Mouse (Mus musculus) lung, embryonic 15.5 days (tissue): ENCODE results near the gene Sde2. TPM values are rescaled to one million over a fixed set of nuclear protein-coding genes. Genes with fewer than 3 reads are reported as not detected.
A peak's percentile ranks its signal among the peaks of the same experiment; 100 is the strongest.

Source experiments
- ATAC-seq: fragments of 200-750 bp; cut with Nextera tagmentation; 2 replicates; pipeline ENCODE4 v1.8.0; 2017; ENCODE audit warnings: moderate number of reproducible peaks, borderline replicate concordance; ENCODE audit not compliant: low FRiP score, low TSS enrichment; ENCODE audit errors: extremely low read depth
- H3K27ac ChIP-seq: fragments of 300-500 bp; sonication (generic); 2 replicates; pipeline ENCODE4 v1.5.1; 2015; ENCODE audit warnings: moderate library complexity, mild to moderate bottlenecking, inconsistent platforms
- H3K27me3 ChIP-seq: fragments of 300-500 bp; sonication (generic); 2 replicates; pipeline ENCODE4 v1.6.1; 2015; ENCODE audit warnings: inconsistent platforms
- H3K36me3 ChIP-seq: fragments of 300-500 bp; sonication (generic); 2 replicates; pipeline ENCODE4 v1.6.1; 2015; ENCODE audit warnings: inconsistent platforms
- H3K4me1 ChIP-seq: fragments of 300-500 bp; sonication (generic); 2 replicates; pipeline ENCODE4 v1.6.1; 2015; ENCODE audit warnings: inconsistent platforms
- H3K4me2 ChIP-seq: fragments of 300-500 bp; sonication (generic); 2 replicates; pipeline ENCODE4 v1.6.1; 2015; ENCODE audit warnings: inconsistent platforms, mild to moderate bottlenecking, moderate library complexity
- H3K4me3 ChIP-seq: fragments of 300-500 bp; sonication (generic); 2 replicates; pipeline ENCODE4 v1.5.1; 2015; ENCODE audit warnings: mild to moderate bottlenecking, inconsistent platforms
- H3K9ac ChIP-seq: fragments of 300-500 bp; sonication (generic); 2 replicates; pipeline ENCODE4 v1.6.1; 2015; ENCODE audit warnings: inconsistent platforms
- H3K9me3 ChIP-seq: fragments of 300-500 bp; sonication (generic); 2 replicates; pipeline ENCODE4 v1.6.1; 2016; ENCODE audit warnings: inconsistent platforms
- WGBS: fragments of 180-500 bp; shearing (Covaris S2); methylation state at CpG from one replicate; pipeline ENCODE4 v1.1.7; 2015; 5-methylcytosine and 5-hydroxymethylcytosine counted together
- polyA plus RNA-seq: library from polyadenylated mRNA; unstranded; fragments of >200 nt; fragmentation: Nextera tagmentation; extraction: Ambion mirVana; gene quantifications from 2 replicates; pipeline ENCODE4 v1.2.1, GENCODE M21; 2015

Sde2 gene
- polyA plus RNA-seq, 1 experiment from 2014 or later, result 36.6 TPM

- no peaks in the 10 kb centered on the region for H3K9me3 ChIP-seq
- H3K36me3 ChIP-seq, result peaks cover 31% of the 10 kb centered on the region
- no peak overlapping the region for H3K4me2 ChIP-seq
- no peak overlapping the region for H3K9ac ChIP-seq
- no peak for ATAC-seq
- no peak overlapping the region for H3K4me3 ChIP-seq
- H3K27me3 ChIP-seq, result peaks cover 3% of the 10 kb centered on the region; the same call in 1 of the 2 replicates
- WGBS, result 57% methylated on average over 13 of the region's 13 CpGs
- no peak overlapping the region for H3K27ac ChIP-seq
- no peaks in the 10 kb centered on the region for H3K4me1 ChIP-seq
Measured at GRCm38 (mm10) chr1:180870122-180870650, 19.3 kb downstream of the Sde2 start.

DNA sequence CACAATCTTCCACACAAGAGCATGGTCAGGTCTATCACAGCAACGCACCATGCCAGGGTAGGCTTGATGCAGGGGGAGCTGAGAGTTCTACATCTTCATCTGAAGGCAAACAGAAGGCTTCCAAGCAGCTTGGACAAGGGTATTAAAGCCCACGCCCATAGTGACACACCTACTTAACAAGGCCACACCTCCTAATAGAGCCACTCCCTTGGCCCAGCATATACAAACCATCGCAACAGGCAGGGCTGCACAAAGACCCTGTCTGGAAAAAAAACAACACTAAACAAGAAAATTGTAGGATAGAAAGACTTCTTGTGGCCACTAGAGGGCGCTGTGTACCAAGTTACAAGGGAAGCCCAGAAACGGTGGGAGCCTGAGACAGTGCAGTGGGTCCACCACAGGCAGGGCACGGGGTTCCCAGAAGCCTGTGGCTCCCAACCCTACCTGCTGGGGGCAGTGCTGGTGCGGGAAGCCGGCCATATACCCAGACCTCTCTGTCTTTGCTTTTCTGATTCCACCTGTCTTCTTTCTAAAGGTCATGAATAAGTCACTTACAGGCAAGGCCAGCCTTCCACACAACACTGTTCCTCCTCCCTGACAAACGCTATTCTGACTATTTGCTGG, 23.0 kb downstream of the Sde2 start:
- peak; percentile 79 for ATAC-seq
- H3K4me1 ChIP-seq, result no peaks in the 10 kb centered on the region
- no peak overlapping the region for H3K27ac ChIP-seq
- WGBS, result 16% methylated on average over 9 of the region's 9 CpGs
- H3K9ac ChIP-seq, result no peak overlapping the region
- peaks cover 3% of the 10 kb centered on the region; the same call in 1 of the 2 replicates for H3K27me3 ChIP-seq
- no peak overlapping the region for H3K4me2 ChIP-seq
- H3K9me3 ChIP-seq, result no peaks in the 10 kb centered on the region
- H3K36me3 ChIP-seq, result no peaks in the 10 kb centered on the region
- H3K4me3 ChIP-seq, result no peak overlapping the region

DNA sequence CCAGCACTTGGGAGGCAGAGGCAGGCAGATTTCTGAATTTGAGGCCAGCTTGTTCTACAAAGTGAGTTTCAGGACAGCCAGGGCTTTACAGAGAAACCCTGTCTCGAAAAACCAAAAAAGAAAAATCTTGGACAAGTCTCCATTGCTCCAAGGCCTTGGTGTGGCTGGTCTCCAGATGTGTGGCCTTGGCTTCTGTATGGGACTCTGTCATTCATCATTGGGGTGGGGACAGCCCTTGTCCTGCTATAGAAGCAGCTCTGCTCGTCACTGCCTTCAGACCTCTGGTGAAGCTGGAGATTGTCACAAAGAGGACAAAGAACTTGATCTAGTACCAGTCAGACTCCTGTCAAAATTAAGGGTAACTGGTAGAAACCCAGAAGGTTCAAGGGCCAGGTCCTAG, 23.7 kb downstream of the Sde2 start:
- Histone ChIP-seq H3K36me3 (no peaks in the 10 kb centered on the region), H3K9ac (no peak overlapping the region), H3K9me3 (no peaks in the 10 kb centered on the region), H3K27me3 (peaks cover 3% of the 10 kb centered on the region; the same call in 1 of the 2 replicates), H3K4me2 (no peak overlapping the region), H3K4me3 (no peak overlapping the region), H3K27ac (no peak overlapping the region), H3K4me1 (no peaks in the 10 kb centered on the region)
- ATAC-seq, result no peak
- WGBS, result 66% methylated on average over 2 of the region's 2 CpGs

GRCm38 (mm10) chr1:180875126-180875525, 24.2 kb downstream of the Sde2 start:
- Histone ChIP-seq H3K4me2 (no peak overlapping the region), H3K4me1 (no peaks in the 10 kb centered on the region), H3K27ac (no peak overlapping the region), H3K9ac (no peak overlapping the region), H3K9me3 (no peaks in the 10 kb centered on the region), H3K27me3 (peaks cover 3% of the 10 kb centered on the region; the same call in 1 of the 2 replicates), H3K36me3 (no peaks in the 10 kb centered on the region), H3K4me3 (no peak overlapping the region)
- WGBS, result 84% methylated on average over 9 of the region's 9 CpGs
- no peak for ATAC-seq

DNA sequence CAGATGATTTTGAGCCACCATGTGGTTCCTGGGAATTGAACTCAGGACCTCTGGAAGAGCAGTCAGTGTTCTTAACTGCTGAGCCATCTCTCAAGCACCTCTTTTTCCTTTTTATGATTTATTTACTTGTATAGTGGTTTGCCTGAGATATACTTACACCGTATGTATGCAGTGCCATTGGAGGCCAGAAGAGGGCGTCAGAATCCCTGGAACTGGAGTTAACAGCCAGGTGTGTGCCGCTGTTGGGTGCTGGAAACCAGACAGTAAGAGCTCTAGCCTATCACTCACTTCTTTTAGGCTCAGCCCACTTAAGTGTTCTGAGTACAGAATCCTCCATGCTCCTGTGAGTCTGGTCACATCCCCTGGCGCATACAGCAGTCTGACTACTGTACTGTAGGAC, 26.5 kb downstream of the Sde2 start:
- no peak overlapping the region for H3K9ac ChIP-seq
- H3K27ac ChIP-seq, result no peak overlapping the region
- no peaks in the 10 kb centered on the region for H3K9me3 ChIP-seq
- no peak overlapping the region for H3K4me3 ChIP-seq
- 65% methylated on average over 4 of the region's 4 CpGs for WGBS
- no peak overlapping the region for H3K4me2 ChIP-seq
- H3K4me1 ChIP-seq, result no peaks in the 10 kb centered on the region
- H3K36me3 ChIP-seq, result no peaks in the 10 kb centered on the region
- no peak for ATAC-seq
- peaks cover 3% of the 10 kb centered on the region; the same call in 1 of the 2 replicates for H3K27me3 ChIP-seq

- H3K4me1 ChIP-seq, result no peaks in the 10 kb centered on the region
- H3K36me3 ChIP-seq, result no peaks in the 10 kb centered on the region
- ATAC-seq, result no peak
- H3K4me2 ChIP-seq, result no peak overlapping the region
- no peak overlapping the region for H3K9ac ChIP-seq
- no peak overlapping the region for H3K27ac ChIP-seq
- no peaks in the 10 kb centered on the region for H3K9me3 ChIP-seq
- no peak overlapping the region for H3K4me3 ChIP-seq
- WGBS, result 51% methylated on average over 3 of the region's 3 CpGs
- H3K27me3 ChIP-seq, result no peaks in the 10 kb centered on the region
Measured at GRCm38 (mm10) chr1:180881768-180882167, 30.8 kb downstream of the Sde2 start.

DNA sequence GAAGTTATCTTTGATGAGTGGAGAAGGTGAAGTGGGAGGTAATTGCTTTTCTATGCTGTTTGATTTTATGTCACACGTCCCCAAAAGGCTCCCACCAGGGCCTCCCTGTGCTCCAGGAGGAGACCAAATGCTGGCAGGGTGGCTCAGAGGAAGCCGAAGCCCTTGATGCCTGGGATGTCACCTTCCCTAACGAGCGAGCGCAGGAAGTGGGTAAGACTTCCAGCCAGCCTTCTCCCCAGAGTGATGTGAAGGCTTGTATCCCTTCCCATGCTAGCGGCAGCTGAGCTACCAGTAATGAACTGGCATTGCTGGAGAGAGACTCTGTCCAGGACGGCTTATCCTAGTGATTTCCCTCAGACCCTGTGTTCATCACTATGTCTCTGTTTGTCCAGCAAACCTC, 32.8 kb downstream of the Sde2 start:
- Histone ChIP-seq H3K9me3 (no peaks in the 10 kb centered on the region), H3K4me2 (no peak overlapping the region), H3K9ac (no peak overlapping the region), H3K36me3 (no peaks in the 10 kb centered on the region), H3K4me3 (no peak overlapping the region), H3K27ac (no peak overlapping the region), H3K4me1 (peaks cover 8% of the 10 kb centered on the region), H3K27me3 (no peaks in the 10 kb centered on the region)
- no peak for ATAC-seq
- 19% methylated on average over 7 of the region's 7 CpGs for WGBS

GRCm38 (mm10) chr1:180884484-180884883, 33.6 kb downstream of the Sde2 start:
- Histone ChIP-seq H3K36me3 (no peaks in the 10 kb centered on the region), H3K27me3 (no peaks in the 10 kb centered on the region), H3K4me1 (peaks cover 13% of the 10 kb centered on the region), H3K9ac (no peak overlapping the region), H3K9me3 (no peaks in the 10 kb centered on the region), H3K4me2 (no peak overlapping the region), H3K4me3 (no peak overlapping the region), H3K27ac (no peak overlapping the region)
- WGBS, result 72% methylated on average over 9 of the region's 9 CpGs
- ATAC-seq, result no peak

GRCm38 (mm10) chr1:180888556-180889042, 37.7 kb downstream of the Sde2 start:
- Histone ChIP-seq H3K4me3 (peak overlapping the region; percentile 20; the same call in 1 of the 2 replicates), H3K27me3 (peaks cover 20% of the 10 kb centered on the region), H3K27ac (peak overlapping the region; percentile 62), H3K36me3 (no peaks in the 10 kb centered on the region), H3K4me2 (peak overlapping the region; percentile 51), H3K9me3 (no peaks in the 10 kb centered on the region), H3K9ac (0 out of 2 replicates have a peak overlapping the region, but pooled peaks have one; percentile 11), H3K4me1 (peaks cover 13% of the 10 kb centered on the region)
- 2% methylated on average over 13 of the region's 13 CpGs for WGBS
- ATAC-seq, result peak; percentile 83

DNA sequence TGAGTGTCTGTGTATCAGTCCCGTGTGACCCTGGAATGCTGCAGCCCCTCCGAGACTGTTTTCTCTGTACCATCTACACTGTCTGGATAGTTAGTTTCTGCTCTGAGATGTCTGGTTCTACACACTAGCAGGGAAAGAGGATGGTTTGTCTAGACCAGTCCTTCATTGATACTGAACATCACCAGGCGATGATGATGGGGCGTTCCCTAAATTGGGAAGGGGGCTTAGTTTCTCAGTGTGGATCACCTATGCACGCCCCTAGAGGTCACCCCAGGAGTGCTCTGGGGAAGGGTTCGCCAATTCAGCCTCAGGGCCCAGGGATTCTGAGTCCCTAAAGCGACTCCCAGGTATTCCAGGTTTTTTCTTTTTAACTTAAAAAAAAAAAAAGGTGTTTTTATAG, 38.2 kb downstream of the Sde2 start:
- WGBS, result 48% methylated on average over 7 of the region's 7 CpGs
- H3K27ac ChIP-seq, result peak overlapping the region; percentile 62

DNA sequence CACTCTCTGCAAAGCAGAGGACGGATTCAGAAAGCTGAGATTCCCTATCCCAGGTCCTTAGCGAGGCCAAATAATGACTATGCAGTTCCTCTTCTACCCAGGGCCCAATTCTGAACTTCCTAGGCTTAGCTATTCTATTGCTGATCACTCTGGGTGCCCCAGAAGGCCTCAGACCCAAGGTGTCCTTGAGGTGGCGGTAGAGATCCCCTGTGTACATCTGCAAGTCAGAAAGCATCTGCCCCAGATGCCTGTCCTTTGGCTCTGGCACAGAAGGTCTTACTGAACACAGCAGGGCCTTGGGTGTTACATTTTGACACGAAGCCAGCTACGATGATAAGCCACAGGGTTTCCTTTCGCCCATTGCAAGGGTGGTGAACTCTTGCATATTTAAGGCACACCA, 38.9 kb downstream of the Sde2 start:
- H3K9me3 ChIP-seq, result no peaks in the 10 kb centered on the region
- no peak for ATAC-seq
- no peaks in the 10 kb centered on the region for H3K36me3 ChIP-seq
- H3K4me2 ChIP-seq, result no peak overlapping the region
- H3K4me3 ChIP-seq, result no peak overlapping the region
- H3K27me3 ChIP-seq, result peaks cover 32% of the 10 kb centered on the region
- H3K9ac ChIP-seq, result no peak overlapping the region
- H3K4me1 ChIP-seq, result peaks cover 13% of the 10 kb centered on the region
- H3K27ac ChIP-seq, result no peak overlapping the region
- 52% methylated on average over 6 of the region's 6 CpGs for WGBS

More for the DNA sequence above, 38.2 kb downstream of the Sde2 start:
- Histone ChIP-seq H3K27me3 (peaks cover 26% of the 10 kb centered on the region), H3K9ac (no peak overlapping the region), H3K36me3 (no peaks in the 10 kb centered on the region), H3K4me2 (peak overlapping the region; percentile 51), H3K4me1 (peaks cover 13% of the 10 kb centered on the region), H3K4me3 (no peak overlapping the region), H3K9me3 (no peaks in the 10 kb centered on the region)
- ATAC-seq, result no peak

DNA sequence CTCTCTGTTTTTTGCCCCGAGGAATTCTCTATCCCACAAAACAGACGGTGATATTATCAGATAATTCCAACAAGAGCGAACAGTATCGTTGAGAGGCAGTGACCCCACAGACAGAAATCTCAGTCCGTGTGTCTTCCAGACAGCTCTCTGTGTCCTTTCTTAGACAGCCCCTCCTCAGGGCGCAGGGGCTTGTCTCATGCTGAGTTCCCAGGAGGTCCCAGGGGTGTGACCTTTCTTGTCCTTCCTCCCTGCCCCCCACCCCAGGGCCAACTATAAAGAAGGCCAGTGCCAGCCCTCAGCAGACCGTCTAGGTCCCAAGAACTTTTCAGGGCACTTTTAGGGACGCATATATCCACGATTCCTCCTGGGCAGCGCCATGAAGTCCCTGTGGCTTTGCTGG, 41.9 kb downstream of the Sde2 start, which contains the start of gene Lefty2:
TSS of gene Lefty2 (plus strand) at position 301 of the 400 bp plus-strand sequence.
- Histone ChIP-seq H3K4me1 (peaks cover 13% of the 10 kb centered on the region), H3K9me3 (no peaks in the 10 kb centered on the region), H3K4me3 (no peak within 1 kb of the TSS), H3K36me3 (no peaks in the 10 kb centered on the region), H3K9ac (no peak within 1 kb of the TSS), H3K27me3 (peaks cover 42% of the 10 kb centered on the region), H3K4me2 (no peak within 1 kb of the TSS), H3K27ac (no peak within 1 kb of the TSS)
- no peak for ATAC-seq
- 52% methylated on average over 10 of the region's 10 CpGs for WGBS
